Mouse (Mus musculus) heart, embryonic 11.5 days (tissue): ENCODE data around the gene Prkci. TPM values are rescaled to one million over a fixed set of nuclear protein-coding genes. Genes with fewer than 3 reads are reported as not detected.
A peak's percentile ranks its signal among the peaks of the same experiment; 100 is the strongest.

Source experiments
- ATAC-seq: fragments of 200-750 bp; cut with Nextera tagmentation; replicated peaks from 2 replicates; pipeline ENCODE4 v1.8.0; 2017; ENCODE audit warnings: moderate library complexity; ENCODE audit not compliant: insufficient number of reproducible peaks, low FRiP score, low TSS enrichment
- H3K27ac ChIP-seq: fragments of 300-500 bp; sonication (generic); 2 replicates; pipeline ENCODE4 v1.5.1; 2014; ENCODE audit warnings: mild to moderate bottlenecking, low read depth, low read length
- H3K27me3 ChIP-seq: fragments of 300-500 bp; sonication (generic); 2 replicates; pipeline ENCODE4 v1.6.1; 2014; ENCODE audit warnings: mild to moderate bottlenecking, low read length, mixed read lengths; ENCODE audit not compliant: control insufficient read depth, insufficient read depth
- H3K36me3 ChIP-seq: fragments of 300-500 bp; sonication (generic); 2 replicates; pipeline ENCODE4 v1.6.1; 2014; ENCODE audit warnings: mild to moderate bottlenecking, low read length, moderate library complexity, mixed read lengths; ENCODE audit not compliant: control insufficient read depth, insufficient read depth
- H3K4me1 ChIP-seq: fragments of 300-500 bp; sonication (generic); 2 replicates; pipeline ENCODE4 v1.6.1; 2014; ENCODE audit warnings: low read length; ENCODE audit not compliant: control insufficient read depth, insufficient read depth
- H3K4me2 ChIP-seq: fragments of 300-500 bp; sonication (generic); 2 replicates; pipeline ENCODE4 v1.6.1; 2014; ENCODE audit warnings: mild to moderate bottlenecking, moderate library complexity
- H3K4me3 ChIP-seq: fragments of 300-500 bp; sonication (generic); 2 replicates; pipeline ENCODE4 v1.5.1; 2014; ENCODE audit warnings: low read depth, low read length
- H3K9ac ChIP-seq: fragments of 300-500 bp; sonication (generic); 2 replicates; pipeline ENCODE4 v1.6.1; 2014; ENCODE audit warnings: mild to moderate bottlenecking, low read depth, low read length, moderate library complexity
- H3K9me3 ChIP-seq: fragments of 300-500 bp; sonication (generic); replicated peaks from 2 replicates; pipeline ENCODE4 v1.6.1; 2016; ENCODE audit warnings: low read length; ENCODE audit not compliant: control insufficient read depth
- WGBS: fragments of 180-500 bp; shearing (Covaris S2); extraction: QIAGEN DNeasy Blood & Tissue Kit; methylation state at CpG from one replicate; pipeline ENCODE4 v1.1.7; 2014; ENCODE audit not compliant: insufficient replicate concordance; 5-methylcytosine and 5-hydroxymethylcytosine counted together
- polyA plus RNA-seq: library from polyadenylated mRNA; unstranded; fragments of >200 nt; fragmentation: Nextera tagmentation; extraction: Ambion mirVana; gene quantifications from 2 replicates; pipeline ENCODE4 v1.2.1, GENCODE M21; 2014

Prkci gene
- polyA plus RNA-seq, 1 experiment from 2014 or later, result 20.6 TPM

DNA sequence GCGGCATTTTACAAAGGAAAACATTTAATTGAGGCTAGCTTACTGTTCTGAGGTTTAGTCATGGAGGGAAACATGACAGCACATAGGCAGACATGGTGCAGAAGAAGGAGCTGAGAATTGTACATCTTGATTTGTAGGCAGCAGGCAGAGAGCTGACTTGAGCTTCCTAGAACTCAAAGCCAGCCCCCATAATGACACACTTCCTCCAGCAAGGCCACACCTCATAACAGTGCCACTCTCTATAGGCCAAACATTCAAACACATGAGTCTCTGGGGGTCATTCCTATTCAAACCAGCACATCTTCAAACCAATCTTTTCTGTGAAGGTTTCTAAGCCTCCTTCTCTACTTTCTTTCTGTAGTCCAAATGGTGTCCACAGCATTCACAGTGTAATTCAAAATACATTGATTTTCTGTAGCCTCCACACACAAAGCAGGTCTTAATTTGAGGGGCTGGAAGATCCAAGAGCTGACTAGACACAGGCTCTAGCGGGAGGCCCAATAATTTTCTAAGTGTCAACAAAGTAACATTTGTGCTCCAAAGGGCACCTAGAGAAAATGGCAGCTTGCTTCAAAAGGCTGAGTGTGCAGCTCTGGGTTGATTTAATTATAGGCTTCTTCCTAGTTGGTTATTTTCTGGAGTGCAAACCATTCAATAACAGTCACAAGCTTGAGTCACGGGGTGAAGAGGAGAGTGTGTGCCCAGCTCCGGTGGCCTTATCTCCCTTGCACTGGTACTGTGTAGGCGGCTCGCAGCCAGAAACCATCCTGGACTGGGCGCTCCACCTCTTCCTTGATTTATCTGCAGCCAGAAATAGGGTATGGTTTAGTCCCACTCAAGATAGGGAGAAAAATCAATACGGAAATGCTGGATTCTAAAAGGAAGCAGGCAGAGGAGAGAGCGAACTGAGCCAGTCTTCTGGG is 7.9 kb upstream of the Prkci start:
- no peaks in the 10 kb centered on the region for H3K27me3 ChIP-seq
- H3K9ac ChIP-seq, result no peak overlapping the region
- peak overlapping the region; percentile 46; the same call in 1 of the 2 replicates for H3K27ac ChIP-seq
- H3K4me1 ChIP-seq, result no peaks in the 10 kb centered on the region
- H3K4me3 ChIP-seq, result no peak overlapping the region
- 49% methylated on average over 9 of the region's 9 CpGs for WGBS
- peak overlapping the region; percentile 31 for H3K4me2 ChIP-seq
- no peak for ATAC-seq
- H3K36me3 ChIP-seq, result no peaks in the 10 kb centered on the region
- H3K9me3 ChIP-seq, result no peaks in the 10 kb centered on the region

DNA sequence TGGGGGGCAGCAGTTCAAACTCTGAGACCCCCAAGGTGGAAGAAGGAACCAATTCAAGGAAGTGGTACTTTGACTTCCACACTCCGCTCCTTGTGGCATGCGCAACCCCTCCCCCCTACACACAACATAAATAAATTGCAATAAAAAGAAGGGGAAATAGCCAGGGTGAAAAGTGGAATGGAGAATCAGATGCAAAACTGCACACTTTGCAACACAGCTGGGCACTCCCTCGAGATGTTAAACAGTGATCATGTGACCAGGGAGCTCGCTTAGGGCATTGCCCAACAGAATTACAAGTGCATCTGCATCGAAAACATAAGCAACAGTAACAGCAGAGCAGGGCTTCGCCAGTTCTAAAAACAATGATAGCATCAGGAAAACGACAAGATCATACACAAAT is 3.4 kb upstream of the Prkci start:
- Histone ChIP-seq H3K4me2 (no peak overlapping the region), H3K4me1 (peaks cover under 1% of the 10 kb centered on the region; the same call in 1 of the 2 replicates), H3K4me3 (no peak overlapping the region), H3K27ac (no peak overlapping the region), H3K9ac (no peak overlapping the region), H3K9me3 (no peaks in the 10 kb centered on the region), H3K27me3 (no peaks in the 10 kb centered on the region), H3K36me3 (no peaks in the 10 kb centered on the region)
- 72% methylated on average over 7 of the region's 7 CpGs for WGBS
- ATAC-seq, result no peak

DNA sequence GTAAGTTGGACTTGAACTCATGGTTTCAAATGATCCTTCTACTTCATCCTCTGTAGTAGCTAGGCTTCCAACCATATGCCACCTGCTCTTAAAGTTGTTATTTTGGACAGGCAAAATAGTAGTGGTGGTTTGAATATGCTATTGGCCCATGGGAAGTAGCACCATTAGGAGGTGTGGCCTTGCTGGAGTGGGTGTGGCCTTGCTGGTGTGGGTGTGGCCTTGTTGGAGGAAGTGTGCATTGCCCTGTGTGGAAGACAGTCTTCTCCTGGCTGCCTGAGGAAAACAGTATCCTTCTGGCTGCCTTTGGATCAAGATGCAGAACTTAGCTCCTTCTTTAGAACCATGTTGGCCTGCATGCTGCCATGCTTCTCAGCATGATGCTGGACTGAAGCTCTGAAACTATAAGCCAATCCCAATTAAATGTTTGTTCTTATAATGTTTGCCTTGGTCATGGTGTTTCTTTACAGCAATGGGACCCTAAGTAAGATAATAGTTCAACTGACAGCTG is 2.4 kb upstream of the Prkci start:
- Histone ChIP-seq H3K4me1 (peaks cover 6% of the 10 kb centered on the region), H3K36me3 (no peaks in the 10 kb centered on the region), H3K27me3 (no peaks in the 10 kb centered on the region), H3K4me2 (no peak overlapping the region), H3K4me3 (no peak overlapping the region), H3K9me3 (no peaks in the 10 kb centered on the region), H3K9ac (no peak overlapping the region), H3K27ac (no peak overlapping the region)
- ATAC-seq, result no peak

DNA sequence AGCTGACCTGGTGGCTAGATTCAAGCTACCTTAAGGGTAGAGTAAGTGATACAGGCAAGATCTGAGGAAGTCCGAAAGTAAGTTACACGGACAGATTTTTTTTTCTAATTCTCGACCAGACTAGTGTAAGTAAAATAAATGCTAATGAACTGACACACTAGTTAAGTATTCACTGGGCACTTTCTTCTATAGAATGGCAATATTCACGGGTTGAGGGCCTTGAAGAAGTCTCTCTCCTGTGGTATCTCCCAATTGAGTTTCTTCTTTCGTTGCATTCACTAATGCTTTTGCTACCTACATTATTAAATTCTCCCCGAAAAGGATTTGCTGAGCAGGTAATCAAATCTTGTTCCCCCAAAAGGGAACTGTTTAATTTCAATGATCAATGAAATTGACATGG is 688 bp upstream of the Prkci start:
- no peak overlapping the region for H3K27ac ChIP-seq
- H3K9me3 ChIP-seq, result no peaks in the 10 kb centered on the region
- WGBS, result 21% methylated on average over 6 of the region's 6 CpGs
- peaks cover 7% of the 10 kb centered on the region for H3K4me1 ChIP-seq
- no peaks in the 10 kb centered on the region for H3K27me3 ChIP-seq
- H3K4me2 ChIP-seq, result peak overlapping the region; percentile 82
- no peaks in the 10 kb centered on the region for H3K36me3 ChIP-seq
- H3K9ac ChIP-seq, result 0 out of 2 replicates have a peak overlapping the region, but pooled peaks have one; percentile 12
- peak overlapping the region; percentile 90 for H3K4me3 ChIP-seq
- no peak for ATAC-seq

DNA sequence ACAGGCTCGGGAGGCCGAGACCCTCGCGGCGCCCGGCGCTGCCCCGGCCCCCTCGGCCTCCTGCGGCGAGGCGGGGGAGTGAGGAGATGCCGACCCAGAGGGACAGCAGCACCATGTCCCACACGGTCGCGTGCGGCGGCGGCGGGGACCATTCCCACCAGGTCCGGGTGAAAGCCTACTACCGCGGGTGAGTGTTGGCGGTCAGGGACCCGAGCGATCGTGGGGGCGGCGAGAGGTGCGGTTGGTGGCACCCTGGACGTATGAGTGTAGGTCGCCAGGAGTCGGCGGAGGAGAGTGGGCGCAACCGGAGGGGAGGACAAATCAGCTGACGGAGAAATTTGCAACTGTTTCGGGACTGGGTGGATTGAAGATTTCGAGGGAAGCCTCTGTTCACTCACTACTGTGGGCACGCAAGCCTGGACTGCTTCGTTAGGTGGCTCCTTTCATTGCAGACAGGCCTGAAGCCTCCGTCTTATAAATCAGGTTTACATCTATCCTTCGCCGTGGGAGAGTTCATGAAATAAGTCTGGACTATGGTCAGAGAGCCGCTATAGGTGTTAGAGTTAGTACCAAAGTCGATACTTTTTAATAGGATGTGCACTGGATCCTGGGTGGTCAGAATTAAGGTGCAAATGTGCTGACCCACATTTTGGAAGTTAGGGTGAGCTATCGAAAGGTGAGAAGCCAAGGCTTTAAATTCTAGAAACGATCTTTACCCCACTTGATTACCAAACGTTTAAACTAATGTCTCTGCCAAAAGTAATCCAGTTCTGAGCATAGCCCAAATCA is 546 bp downstream of the Prkci start:
- Histone ChIP-seq H3K4me1 (peaks cover 11% of the 10 kb centered on the region), H3K36me3 (no peaks in the 10 kb centered on the region), H3K9ac (peak overlapping the region; percentile 90), H3K9me3 (no peaks in the 10 kb centered on the region), H3K4me3 (peak overlapping the region; percentile 90), H3K27me3 (no peaks in the 10 kb centered on the region), H3K4me2 (peak overlapping the region; percentile 82), H3K27ac (peak overlapping the region; percentile 82)
- under 1% methylated on average over 49 of the region's 49 CpGs for WGBS
- ATAC-seq, result peak; percentile 40

DNA sequence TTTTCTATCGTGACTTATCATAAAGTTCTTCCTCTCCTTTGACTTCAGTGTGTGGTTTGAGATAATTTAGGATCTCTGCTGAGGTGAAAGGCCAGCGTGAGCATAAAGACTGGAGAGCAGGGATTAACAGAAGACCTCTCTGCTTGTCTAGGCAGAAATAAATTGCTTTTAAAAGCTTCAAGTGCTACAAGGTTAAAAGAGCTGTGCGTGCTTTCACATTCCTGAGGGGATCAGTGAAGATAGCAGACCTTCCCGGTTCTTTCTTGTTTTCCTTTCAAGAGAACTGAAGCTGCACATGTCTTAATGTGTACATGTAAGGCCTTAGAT is 1.1 kb downstream of the Prkci start:
- Histone ChIP-seq H3K27ac (no peak overlapping the region), H3K4me3 (peak overlapping the region; percentile 90), H3K9ac (peak overlapping the region; percentile 90; the same call in 1 of the 2 replicates), H3K9me3 (no peaks in the 10 kb centered on the region), H3K4me1 (peaks cover 11% of the 10 kb centered on the region), H3K4me2 (peak overlapping the region; percentile 82), H3K27me3 (no peaks in the 10 kb centered on the region), H3K36me3 (no peaks in the 10 kb centered on the region)
- WGBS, result 2% methylated on average over 4 of the region's 4 CpGs
- ATAC-seq, result no peak

DNA sequence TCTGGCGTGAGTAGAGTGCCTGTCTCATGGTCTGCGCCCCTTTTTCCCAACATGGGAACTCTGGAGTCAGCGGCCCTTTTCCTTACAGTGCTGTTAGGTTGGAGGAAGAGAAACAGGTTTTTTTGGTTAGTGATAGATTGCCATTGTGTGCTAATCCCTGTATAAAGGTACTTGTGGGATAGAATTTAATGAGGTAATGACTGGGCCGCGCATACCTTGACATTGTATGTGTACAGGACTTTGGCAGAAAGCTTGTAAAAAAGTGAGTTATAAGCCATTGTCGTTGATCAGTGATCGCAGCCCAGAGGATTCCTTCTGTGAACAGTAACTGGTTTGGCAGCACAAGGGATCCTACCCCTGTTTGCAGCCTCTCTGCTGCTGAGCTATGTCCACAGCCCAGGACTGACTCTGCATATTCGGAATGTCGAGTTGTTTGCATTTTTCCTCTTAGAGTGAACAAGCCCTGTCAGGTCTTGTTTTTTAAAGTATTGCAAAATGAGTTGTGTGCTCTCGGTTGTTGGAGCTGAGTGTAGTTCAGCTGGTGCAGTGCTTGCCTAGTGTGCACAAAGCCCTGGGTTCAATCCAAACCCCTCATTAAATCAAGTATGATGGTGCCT is 4.0 kb downstream of the Prkci start:
- H3K4me2 ChIP-seq, result no peak overlapping the region
- H3K4me3 ChIP-seq, result no peak overlapping the region
- WGBS, result 73% methylated on average over 10 of the region's 10 CpGs
- no peaks in the 10 kb centered on the region for H3K27me3 ChIP-seq
- H3K9ac ChIP-seq, result no peak overlapping the region
- H3K9me3 ChIP-seq, result no peaks in the 10 kb centered on the region
- ATAC-seq, result no peak
- H3K36me3 ChIP-seq, result no peaks in the 10 kb centered on the region
- no peak overlapping the region for H3K27ac ChIP-seq
- peaks cover 11% of the 10 kb centered on the region for H3K4me1 ChIP-seq

DNA sequence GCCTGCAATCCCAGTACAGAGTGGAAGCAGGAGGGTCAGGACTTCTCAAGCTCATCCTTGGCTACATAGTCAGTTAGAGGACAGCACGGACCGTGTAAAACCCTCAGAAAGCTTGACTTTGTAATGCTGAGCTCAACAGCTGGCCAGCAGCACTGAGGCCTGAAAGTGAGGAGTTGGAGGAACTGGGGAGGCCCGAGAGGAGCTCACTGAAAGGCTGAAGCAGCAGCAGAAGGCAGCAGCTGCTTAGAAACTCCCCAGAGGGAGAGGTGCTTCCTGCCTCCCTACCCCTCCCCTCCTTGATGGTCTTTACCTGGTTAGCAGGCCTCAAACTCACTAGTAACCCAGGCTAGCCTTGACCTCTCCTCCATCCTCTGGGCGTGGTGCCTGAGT is 4.5 kb downstream of the Prkci start:
- Histone ChIP-seq H3K4me2 (no peak overlapping the region), H3K9ac (no peak overlapping the region), H3K9me3 (no peaks in the 10 kb centered on the region), H3K36me3 (no peaks in the 10 kb centered on the region), H3K27me3 (no peaks in the 10 kb centered on the region), H3K4me3 (no peak overlapping the region), H3K4me1 (peaks cover 11% of the 10 kb centered on the region), H3K27ac (no peak overlapping the region)
- ATAC-seq, result no peak
- WGBS, result 42% methylated on average over 4 of the region's 4 CpGs
